Mouse (Mus musculus) thymus, postnatal 14 days (tissue): ENCODE results near the gene Ralgapb.
"Not testable (repeated sequence)": the region's sequence is repeated elsewhere in the genome, so short reads cannot be mapped to it uniquely, and the experiment has no call there.

Experiments used
- DNase-seq: peaks from one replicate; pipeline ENCODE4 v3.0.0; 2021

Gene Ralgapb

GRCm38 (mm10) chr2:158409595-158410021 is at the start of gene Ralgapb:
Gene Ralgapb, plus strand, starts transcription at chr2:158409848.
- DNase-seq = peak; percentile 99

DNA sequence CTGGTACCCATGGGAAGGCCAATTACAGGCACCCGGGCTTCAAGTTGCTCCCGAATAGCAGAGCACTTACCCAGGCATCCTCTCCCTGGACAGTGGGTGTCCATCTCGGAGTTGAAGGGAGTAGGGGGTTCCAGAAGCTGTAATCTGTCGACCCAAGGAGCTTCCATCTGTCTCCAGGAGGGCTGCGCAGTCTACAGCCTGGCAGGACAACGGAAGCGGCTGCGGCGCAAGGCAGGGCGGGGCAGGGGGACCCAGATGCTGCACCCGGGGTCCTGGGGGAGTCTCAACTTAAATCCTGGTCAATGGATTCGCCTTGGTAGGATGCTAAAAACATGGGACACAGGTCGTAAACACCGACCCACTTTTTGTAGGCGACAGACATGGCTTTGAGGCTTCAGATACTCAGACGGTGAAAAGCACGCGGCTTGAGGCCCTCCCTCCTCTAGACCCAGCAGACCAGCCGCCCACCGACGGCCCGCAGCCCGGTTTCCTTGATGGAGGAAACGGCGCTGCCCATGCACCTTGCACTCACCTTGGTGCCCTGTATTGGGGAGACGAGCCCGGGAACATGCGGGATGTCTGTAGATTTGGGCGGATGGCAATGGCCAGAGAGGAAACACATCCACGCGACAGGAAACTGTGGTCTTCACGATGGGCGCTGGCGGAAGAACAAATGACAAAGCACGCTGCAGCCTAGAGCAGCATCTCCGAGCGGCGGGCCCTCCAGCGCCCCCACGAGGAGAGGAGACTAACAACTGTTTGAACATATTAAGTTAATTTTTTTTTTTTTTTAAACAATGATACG is 48.6 kb upstream of the Ralgapb start:
- DNase-seq = peak; percentile 90

- DNase-seq = no peak
Observed at GRCm38 (mm10) chr2:158361678-158362320, 47.8 kb upstream of the Ralgapb start.

- no peak for DNase-seq
Observed at GRCm38 (mm10) chr2:158364175-158364574, 45.5 kb upstream of the Ralgapb start.

GRCm38 (mm10) chr2:158365099-158365850 is 44.4 kb upstream of the Ralgapb start:
- no peak for DNase-seq

DNA sequence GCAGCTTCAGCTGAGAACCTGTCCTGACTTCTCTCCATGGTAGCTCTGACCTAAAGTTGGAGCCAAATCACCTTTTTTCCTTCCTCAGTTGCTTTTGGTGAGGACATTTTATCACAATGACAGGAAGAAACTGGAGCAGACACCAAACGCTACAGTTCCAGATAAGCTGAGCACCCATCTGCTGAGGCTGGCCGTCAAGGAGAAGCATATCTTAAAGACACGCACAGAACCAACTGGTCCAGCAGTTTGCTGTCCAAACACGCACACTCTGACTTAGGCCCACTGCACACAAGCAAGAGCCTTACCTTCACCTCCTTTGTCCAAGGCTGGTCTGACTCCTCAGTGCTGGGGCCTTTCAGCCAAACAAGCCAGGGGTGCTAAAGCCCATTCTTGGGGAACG is 42.0 kb upstream of the Ralgapb start:
- no peak for DNase-seq

- DNase-seq = no peak
Observed at GRCm38 (mm10) chr2:158368313-158368712, 41.3 kb upstream of the Ralgapb start.

DNA sequence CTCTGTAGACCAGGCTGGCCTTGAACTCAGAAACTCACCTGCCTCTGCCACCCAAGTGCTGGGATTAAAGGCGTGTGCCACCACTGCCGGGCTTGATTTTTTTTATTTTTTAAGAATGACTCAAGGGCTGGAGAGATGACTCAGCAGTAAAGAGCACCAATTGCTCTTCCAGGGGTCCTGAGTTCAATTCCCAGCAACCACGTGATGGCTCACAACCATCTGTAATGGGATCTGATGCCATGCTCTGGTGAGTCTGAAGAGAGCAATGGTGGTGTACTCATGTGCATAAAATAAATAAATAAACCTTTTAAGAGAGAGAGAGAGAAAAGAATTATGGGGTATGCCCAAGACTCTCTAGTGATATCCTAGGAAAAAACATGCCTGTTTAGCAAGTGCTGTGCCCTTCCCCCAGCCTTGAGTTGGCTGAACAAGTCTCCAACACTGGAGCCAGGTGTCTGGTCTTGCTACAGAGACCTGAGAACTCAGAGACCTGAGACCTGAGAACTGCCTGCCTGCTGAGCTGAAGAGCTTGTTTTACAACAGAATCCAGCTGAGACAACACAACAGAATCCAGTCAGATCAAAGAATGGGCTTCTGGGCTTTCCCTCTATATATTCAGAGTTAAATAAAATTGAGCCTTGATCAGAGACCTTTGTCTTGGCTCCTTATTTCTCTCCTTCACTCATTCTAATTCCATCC is 40.0 kb upstream of the Ralgapb start:
- no peak for DNase-seq

GRCm38 (mm10) chr2:158370173-158370550 is 39.5 kb upstream of the Ralgapb start:
- DNase-seq = no peak

- DNase-seq = no peak
Observed at GRCm38 (mm10) chr2:158373061-158373460, 36.6 kb upstream of the Ralgapb start.

DNA sequence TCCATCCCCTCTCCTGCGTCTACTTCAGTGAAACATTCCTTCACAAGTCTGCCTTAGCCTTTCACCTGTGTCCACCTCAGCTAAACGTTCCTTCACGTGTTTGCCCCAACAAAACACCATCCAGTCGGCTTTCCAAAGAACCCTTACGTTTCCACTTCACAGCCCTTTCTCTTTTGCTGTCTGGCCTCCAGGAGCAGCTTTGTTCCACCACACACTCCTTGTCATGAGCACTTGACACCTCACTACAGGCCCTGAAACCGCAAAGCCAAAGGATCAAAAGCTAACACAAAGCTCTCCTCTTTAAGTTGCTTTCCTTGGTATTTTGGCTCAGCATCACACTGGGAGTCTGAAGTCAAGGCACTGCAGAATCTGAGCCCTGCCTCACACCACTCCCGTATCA is 36.1 kb upstream of the Ralgapb start:
- DNase-seq = no peak

- DNase-seq = no peak
Observed at GRCm38 (mm10) chr2:158375443-158376122, 34.1 kb upstream of the Ralgapb start, which contains the start of gene Snhg11. Gene Snhg11, plus strand, starts transcription at chr2:158375638.

DNA sequence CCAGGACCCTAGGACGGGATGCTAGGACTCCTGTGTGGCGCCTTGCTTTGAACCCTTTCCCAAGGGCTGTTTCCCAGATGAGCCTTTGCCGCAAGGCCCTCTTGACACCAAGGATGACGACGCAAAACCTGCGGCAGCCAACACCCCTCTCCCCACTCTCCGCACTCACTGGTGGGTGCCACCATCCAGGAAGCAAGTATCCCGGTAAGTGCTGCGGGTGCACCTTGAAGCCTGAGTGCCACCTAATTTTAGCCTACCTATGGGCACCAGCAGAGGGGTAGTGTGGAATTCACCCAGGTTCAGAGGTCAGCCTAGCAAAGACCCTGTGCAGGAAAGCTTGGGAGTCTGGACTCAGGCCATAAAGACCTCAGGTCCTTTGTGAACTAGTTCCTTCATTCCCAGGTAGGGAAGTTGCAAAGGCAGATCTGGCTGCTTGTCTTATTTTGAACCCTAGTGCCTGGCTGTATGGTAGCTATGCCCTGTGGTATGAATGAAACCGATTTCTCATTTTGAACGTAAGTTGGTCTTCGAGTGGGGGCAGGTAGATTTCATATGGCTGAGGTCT is 33.4 kb upstream of the Ralgapb start:
- DNase-seq = no peak

DNA sequence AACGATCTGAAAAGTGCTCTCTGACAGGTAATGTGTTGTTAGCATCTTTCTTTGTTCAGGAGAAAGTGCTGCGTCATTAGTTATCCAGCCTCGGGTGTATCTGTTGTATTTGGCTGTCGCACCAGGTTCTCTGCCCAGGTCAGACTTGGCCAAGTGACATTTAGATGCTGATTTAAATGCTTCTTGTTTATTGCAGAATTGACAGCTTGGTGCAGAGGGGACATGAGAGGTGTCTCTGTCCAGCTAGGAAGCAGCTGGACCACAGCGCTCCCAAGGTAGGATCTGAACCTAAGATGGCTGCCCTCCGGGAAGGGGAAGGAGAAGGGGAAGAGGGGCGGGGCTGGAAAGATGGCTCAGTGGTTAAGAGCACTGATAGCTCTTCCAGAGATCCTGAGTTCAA is 32.9 kb upstream of the Ralgapb start:
- no peak for DNase-seq

GRCm38 (mm10) chr2:158377811-158378210 is 31.8 kb upstream of the Ralgapb start:
- DNase-seq = no peak

DNA sequence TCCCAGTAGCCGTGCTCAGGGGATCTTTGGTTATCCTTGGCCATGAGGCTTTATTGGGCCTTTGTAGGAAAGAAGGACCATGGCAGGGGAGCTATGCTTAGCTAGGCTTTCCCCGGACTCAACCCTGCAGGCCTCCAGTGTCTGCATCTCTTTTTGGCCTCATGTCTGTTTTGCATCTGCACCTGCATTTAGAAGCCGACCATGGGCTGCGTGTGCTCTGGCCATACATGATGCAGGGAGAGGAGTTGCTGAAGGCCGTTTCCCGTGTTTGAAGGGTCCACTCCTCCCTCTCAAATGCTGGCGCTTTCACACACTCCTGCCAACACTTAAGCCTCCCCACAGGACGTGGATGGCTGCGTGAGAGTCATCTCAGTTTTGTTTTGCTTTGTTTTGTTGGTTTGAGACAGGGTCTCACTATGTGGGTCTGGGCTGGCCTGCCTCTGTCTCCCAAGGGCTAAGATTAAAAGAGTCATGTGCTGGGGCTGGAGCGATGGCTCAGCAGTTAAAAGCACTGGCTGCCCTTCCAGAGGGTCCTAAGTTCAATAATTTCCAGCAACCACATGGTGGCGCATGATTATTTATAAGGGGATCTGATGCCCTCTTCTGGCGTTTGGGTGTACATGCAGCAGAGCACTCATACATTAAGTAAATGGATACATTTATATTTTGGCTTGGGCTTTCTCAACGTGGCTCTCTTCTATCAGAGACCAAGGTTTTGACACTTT is 30.1 kb upstream of the Ralgapb start:
- peak; percentile 72 for DNase-seq

- no peak for DNase-seq
Observed at GRCm38 (mm10) chr2:158386072-158386471, 23.6 kb upstream of the Ralgapb start.

GRCm38 (mm10) chr2:158389421-158389820 is 20.2 kb upstream of the Ralgapb start:
- no peak for DNase-seq

DNA sequence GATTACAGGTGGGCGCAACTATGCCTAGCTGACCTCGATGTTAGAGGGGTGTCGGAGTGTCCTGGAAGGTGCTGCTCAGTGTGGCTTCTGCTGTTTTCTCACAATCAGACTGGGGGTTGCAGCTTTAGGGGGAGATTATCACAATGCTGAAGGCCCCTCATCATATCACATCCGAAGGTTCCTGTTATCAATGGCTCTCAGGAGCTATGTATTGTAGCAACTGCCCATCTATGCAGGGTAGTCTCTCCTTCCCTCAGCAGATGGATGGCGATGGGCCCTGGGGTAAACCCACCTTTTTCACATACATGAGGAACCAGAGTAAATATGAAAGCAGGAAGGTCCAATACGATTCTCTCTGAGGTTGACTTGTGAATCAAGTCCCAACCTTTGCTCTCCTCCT is 13.3 kb upstream of the Ralgapb start:
- no peak for DNase-seq

- not testable (repeated sequence) for DNase-seq
Observed at GRCm38 (mm10) chr2:158397140-158397539, 12.5 kb upstream of the Ralgapb start.

GRCm38 (mm10) chr2:158402915-158403314 is 6.7 kb upstream of the Ralgapb start:
- no peak for DNase-seq
